ENCODE assay signal across 7 mouse cellular contexts in the genomic region with DNA sequence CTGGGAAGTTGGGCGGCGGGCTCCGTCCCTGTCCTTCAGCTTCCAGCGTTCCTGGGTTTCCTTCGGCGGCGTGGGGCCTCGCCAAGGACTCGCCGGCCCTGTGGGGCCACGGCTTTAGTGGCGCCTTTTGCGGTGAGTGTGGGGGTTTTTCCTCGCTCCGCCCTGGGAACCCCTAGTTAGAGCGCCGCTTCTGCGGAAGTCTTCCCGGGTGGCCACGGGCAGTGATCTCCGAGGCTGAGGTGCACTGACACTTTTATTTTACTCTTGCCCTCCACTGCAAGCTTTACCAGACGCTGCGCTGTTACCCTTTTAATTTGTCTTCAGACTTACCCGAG. TPM values are rescaled to one million over a fixed set of nuclear protein-coding genes. Genes with fewer than 3 reads are reported as not detected.
DNase-seq lines count a peak whose midpoint lies in the region; ATAC-seq and TF ChIP-seq lines count a peak whose summit lies in the region.
"Not testable (repeated sequence)": the region's sequence is repeated elsewhere in the genome, so short reads cannot be mapped to it uniquely, and the experiment has no call there.

No protein-coding gene starts in this region.

- ATAC-seq in embryonic facial prominence, embryonic 14.5 days (ENCODE audit: low read depth) = peak; percentile 33
- ATAC-seq in granulocyte monocyte progenitor cell, adult 5-6 weeks (replicated peaks; ENCODE audit: poor library complexity, severe bottlenecking) = peak; percentile 44
- ATAC-seq in hindbrain, embryonic 12.5 days (ENCODE audit: low FRiP score) = peak; percentile 49; the same call in 1 of the 2 replicates
- ATAC-seq in kidney, embryonic 15.5 days (replicated peaks; ENCODE audit: low FRiP score) = not testable (repeated sequence)
- peak; percentile 40 for ATAC-seq in liver, embryonic 14.5 days (ENCODE audit: insufficient read depth)
- ATAC-seq in midbrain, embryonic 11.5 days (ENCODE audit: low FRiP score) = peak; percentile 60; the same call in 1 of the 2 replicates

- H3K4me2 ChIP-seq in embryonic facial prominence, embryonic 14.5 days (ENCODE audit: low read depth, low read length); kidney, embryonic 15.5 days; liver, embryonic 14.5 days (ENCODE audit: low read depth); midbrain, embryonic 11.5 days: not testable (repeated sequence)
- 0 out of 2 replicates have a peak overlapping the region, but pooled peaks have one; percentile 29 for H3K4me2 ChIP-seq in hindbrain, embryonic 12.5 days (replicated peaks)

- H3K36me3 ChIP-seq in embryonic facial prominence, embryonic 14.5 days (ENCODE audit: control insufficient read depth, insufficient read depth, low read length); hindbrain, embryonic 12.5 days; kidney, embryonic 15.5 days; liver, embryonic 14.5 days (replicated peaks; ENCODE audit: control insufficient read depth, insufficient read depth, low read depth); midbrain, embryonic 11.5 days (ENCODE audit: control insufficient read depth, insufficient read depth, low read length): not testable (repeated sequence)

- not testable (repeated sequence) for H3K27me3 ChIP-seq in embryonic facial prominence, embryonic 14.5 days (replicated peaks; ENCODE audit: control insufficient read depth, insufficient read depth, low read length); hindbrain, embryonic 12.5 days; kidney, embryonic 15.5 days; liver, embryonic 14.5 days (ENCODE audit: control insufficient read depth, insufficient read depth, low read length); midbrain, embryonic 11.5 days (ENCODE audit: control insufficient read depth, insufficient read depth, low read length)

- H3K9me3 ChIP-seq in embryonic facial prominence, embryonic 14.5 days (ENCODE audit: control insufficient read depth, low read length); hindbrain, embryonic 12.5 days (replicated peaks); kidney, embryonic 15.5 days (replicated peaks); liver, embryonic 14.5 days (ENCODE audit: control insufficient read depth, low read length); midbrain, embryonic 11.5 days (ENCODE audit: control insufficient read depth, low read length): not testable (repeated sequence)

- DNase-seq in embryonic facial prominence, embryonic 14.5 days (ENCODE audit: low spot score); liver, embryonic 14.5 days (ENCODE audit: low read depth in 3 of 3, low spot score in 3 of 3); midbrain, embryonic 11.5 days (ENCODE audit: low spot score, missing footprints): not testable (repeated sequence)

- H3K9ac ChIP-seq in embryonic facial prominence, embryonic 14.5 days (ENCODE audit: low read depth, low read length); hindbrain, embryonic 12.5 days; kidney, embryonic 15.5 days; midbrain, embryonic 11.5 days (ENCODE audit: low read length): not testable (repeated sequence)
- H3K9ac ChIP-seq in liver, embryonic 14.5 days (replicated peaks) = peak overlapping the region; percentile 57; the same call in 1 of the 2 replicates

- not testable (repeated sequence) for TF ChIP-seq EP300 in liver, embryonic 14.5 days (IDR thresholded peaks at IDR 0.05; ENCODE audit: low read depth)

- not testable (repeated sequence) for TF ChIP-seq CTCF in liver, embryonic 14.5 days (IDR thresholded peaks at IDR 0.05; ENCODE audit: low read depth); olfactory bulb, adult 2 months (IDR thresholded peaks at IDR 0.05; ENCODE audit: insufficient read depth, low read depth, low read length)

- H3K4me1 ChIP-seq in embryonic facial prominence, embryonic 14.5 days (ENCODE audit: control insufficient read depth, insufficient read depth, low read length); hindbrain, embryonic 12.5 days; kidney, embryonic 15.5 days; liver, embryonic 14.5 days (replicated peaks; ENCODE audit: control insufficient read depth in 2 of 2, insufficient read depth in 2 of 2, low read length in 1 of 2); midbrain, embryonic 11.5 days (ENCODE audit: control insufficient read depth, insufficient read depth, low read length); olfactory bulb, adult 2 months (ENCODE audit: control insufficient read depth, insufficient read depth, low read length): not testable (repeated sequence)

- not testable (repeated sequence) for TF ChIP-seq POLR2A in olfactory bulb, adult 2 months (IDR thresholded peaks at IDR 0.05; ENCODE audit: insufficient read depth, low read depth, low read length)

- peak overlapping the region; percentile 22; the same call in 1 of the 2 replicates for H3K4me3 ChIP-seq in embryonic facial prominence, embryonic 14.5 days (ENCODE audit: low read depth, low read length)
- peak overlapping the region; percentile 30 for H3K4me3 ChIP-seq in hindbrain, embryonic 12.5 days
- peak overlapping the region; percentile 35 for H3K4me3 ChIP-seq in kidney, embryonic 15.5 days (replicated peaks)
- peak overlapping the region in 1 of 2 experiments; percentile 52; a peak in 2 of 4 replicates for H3K4me3 ChIP-seq in liver, embryonic 14.5 days (ENCODE audit: insufficient read depth in 1 of 2, low read depth in 2 of 2, low read length in 2 of 2)
- H3K4me3 ChIP-seq in midbrain, embryonic 11.5 days (ENCODE audit: low read depth, low read length) = not testable (repeated sequence)
- peak overlapping the region; percentile 29; the same call in 1 of the 2 replicates for H3K4me3 ChIP-seq in olfactory bulb, adult 2 months (ENCODE audit: insufficient read depth, low read depth, low read length)

- H3K27ac ChIP-seq in embryonic facial prominence, embryonic 14.5 days (replicated peaks; ENCODE audit: low read depth, low read length); hindbrain, embryonic 12.5 days; kidney, embryonic 15.5 days; liver, embryonic 14.5 days; midbrain, embryonic 11.5 days (ENCODE audit: low read depth, low read length); olfactory bulb, adult 2 months (ENCODE audit: insufficient read depth, low read depth, low read length): not testable (repeated sequence)

- WGBS in embryonic facial prominence, embryonic 14.5 days = 0% methylated on average over 7 of the region's 24 CpGs
- WGBS in hindbrain, embryonic 12.5 days = 2% methylated on average over 10 of the region's 24 CpGs
- under 1% methylated on average over 11 of the region's 24 CpGs for WGBS in kidney, embryonic 15.5 days
- WGBS in liver, embryonic 14.5 days (ENCODE audit: insufficient replicate concordance) = 1% methylated on average over 8 of the region's 24 CpGs
- WGBS in midbrain, embryonic 11.5 days = under 1% methylated on average over 8 of the region's 24 CpGs
- under 1% methylated on average over 11 of the region's 24 CpGs for WGBS in olfactory bulb, adult 2 months

RNA-seq across cellular contexts. Expression of a gene that starts 0.5 kb away (rescaled TPM):
- polyA plus RNA-seq in embryonic facial prominence, embryonic 14.5 days (2014; fragmentation: Nextera tagmentation; extraction: Ambion mirVana) = 63.4 and 72.9 TPM in 2 replicates
- total RNA-seq in granulocyte monocyte progenitor cell, adult 5-6 weeks (2014; fragmentation: Nextera tagmentation) = 23.0 and 23.9 TPM in 2 replicates
- 78.1 and 98.4 TPM in 2 replicates for total RNA-seq in granulocyte monocyte progenitor cell, adult 5-6 weeks (2017)
- 59.5 and 65.2 TPM in 2 replicates for polyA plus RNA-seq in hindbrain, embryonic 12.5 days (2016; fragmentation: Nextera tagmentation; extraction: Ambion mirVana)
- polyA plus RNA-seq in kidney, embryonic 15.5 days (2015; fragmentation: Nextera tagmentation; extraction: Ambion mirVana) = 51.4 and 57.2 TPM in 2 replicates
- polyA plus RNA-seq in liver, embryonic 14.5 days (2012; rRNA removed) = 9.5 and 14.0 TPM in 2 replicates
- 28.7 and 29.0 TPM in 2 replicates for polyA plus RNA-seq in liver, embryonic 14.5 days (2014; fragmentation: Nextera tagmentation; extraction: Ambion mirVana)
- polyA plus RNA-seq in midbrain, embryonic 11.5 days (2014; fragmentation: Nextera tagmentation; extraction: Ambion mirVana) = 56.3 and 60.0 TPM in 2 replicates
- polyA plus RNA-seq in olfactory bulb, adult 2 months (2012; ENCODE audit: insufficient read depth, insufficient read length, low replicate concordance, missing spikeins) = not detected in 2 replicates

RNA-seq across cellular contexts. Expression of a gene that starts 31.1 kb away (rescaled TPM):
- 24.0 and 24.7 TPM in 2 replicates for polyA plus RNA-seq in embryonic facial prominence, embryonic 14.5 days (2014; fragmentation: Nextera tagmentation; extraction: Ambion mirVana)
- 7.7 TPM in 1 of 2 replicates, not detected in the other for total RNA-seq in granulocyte monocyte progenitor cell, adult 5-6 weeks (2014; fragmentation: Nextera tagmentation)
- 10.7 and 11.1 TPM in 2 replicates for total RNA-seq in granulocyte monocyte progenitor cell, adult 5-6 weeks (2017)
- 21.6 and 25.1 TPM in 2 replicates for polyA plus RNA-seq in hindbrain, embryonic 12.5 days (2016; fragmentation: Nextera tagmentation; extraction: Ambion mirVana)
- polyA plus RNA-seq in kidney, embryonic 15.5 days (2015; fragmentation: Nextera tagmentation; extraction: Ambion mirVana) = 15.7 and 16.0 TPM in 2 replicates
- 2.3 and 3.8 TPM in 2 replicates for polyA plus RNA-seq in liver, embryonic 14.5 days (2012; rRNA removed)
- 7.3 and 8.0 TPM in 2 replicates for polyA plus RNA-seq in liver, embryonic 14.5 days (2014; fragmentation: Nextera tagmentation; extraction: Ambion mirVana)
- 13.6 and 16.0 TPM in 2 replicates for polyA plus RNA-seq in midbrain, embryonic 11.5 days (2014; fragmentation: Nextera tagmentation; extraction: Ambion mirVana)
- polyA plus RNA-seq in olfactory bulb, adult 2 months (2012; ENCODE audit: insufficient read depth, insufficient read length, low replicate concordance, missing spikeins) = not detected in 2 replicates

RNA-seq across cellular contexts. Expression of a gene that starts 44.0 kb away (rescaled TPM):
- not detected in 2 replicates for polyA plus RNA-seq in embryonic facial prominence, embryonic 14.5 days (2014; fragmentation: Nextera tagmentation; extraction: Ambion mirVana)
- 2.1 and 9.4 TPM in 2 replicates for total RNA-seq in granulocyte monocyte progenitor cell, adult 5-6 weeks (2014; fragmentation: Nextera tagmentation)
- not detected in 2 replicates for total RNA-seq in granulocyte monocyte progenitor cell, adult 5-6 weeks (2017)
- 0.09 and 3.7 TPM in 2 replicates for polyA plus RNA-seq in hindbrain, embryonic 12.5 days (2016; fragmentation: Nextera tagmentation; extraction: Ambion mirVana)
- 3.1 and 3.3 TPM in 2 replicates for polyA plus RNA-seq in kidney, embryonic 15.5 days (2015; fragmentation: Nextera tagmentation; extraction: Ambion mirVana)
- polyA plus RNA-seq in liver, embryonic 14.5 days (2012; rRNA removed) = not detected in 2 replicates
- polyA plus RNA-seq in liver, embryonic 14.5 days (2014; fragmentation: Nextera tagmentation; extraction: Ambion mirVana) = not detected in 2 replicates
- polyA plus RNA-seq in midbrain, embryonic 11.5 days (2014; fragmentation: Nextera tagmentation; extraction: Ambion mirVana) = not detected in 2 replicates
- polyA plus RNA-seq in olfactory bulb, adult 2 months (2012; ENCODE audit: insufficient read depth, insufficient read length, low replicate concordance, missing spikeins) = not detected in 2 replicates
